Mouse (Mus musculus) heart, postnatal 10 days (tissue): ENCODE data around the gene 1700057G04Rik. TPM values are rescaled to one million over a fixed set of nuclear protein-coding genes. Genes with fewer than 3 reads are reported as not detected.
"Not testable (repeated sequence)": the region's sequence is repeated elsewhere in the genome, so short reads cannot be mapped to it uniquely, and the experiment has no call there.

Source experiments
- DNase-seq, 2 experiments: peaks; one replicate each; pipeline ENCODE4 v3.0.0; 2021
- intact Hi-C: fragments of 180-260 bp; cut with DNase I; formaldehyde crosslinking; loops from one replicate; pipeline ENCODE4 v1.15.1; 2025
- total RNA-seq, 2 experiments: library from RNA; stranded (reverse); gene quantifications; 2 replicates each; pipeline ENCODE4 v1.2.3; 2021

1700057G04Rik gene
- total RNA-seq, 2 experiments from 2014 or later = not detected

GRCm38 (mm10) chr9:92298288-92298687, 10.9 kb upstream of the 1700057G04Rik start:
- intact Hi-C loops = no loop called here

GRCm38 (mm10) chr9:92301213-92301612, 8.0 kb upstream of the 1700057G04Rik start:
- no peak for DNase-seq
- intact Hi-C loops = no loop called here

More at GRCm38 (mm10) chr9:92298288-92298687, 10.9 kb upstream of the 1700057G04Rik start:
- DNase-seq = peak in 1 of 2 experiments; percentile 40

- no peak for DNase-seq
- intact Hi-C loops = no loop called here
These were observed 4.1 kb upstream of the 1700057G04Rik start for GRCm38 (mm10) chr9:92305075-92305474.

GRCm38 (mm10) chr9:92305620-92306220, 3.5 kb upstream of the 1700057G04Rik start:
- no peak for DNase-seq

GRCm38 (mm10) chr9:92316791-92317190, 7.6 kb downstream of the 1700057G04Rik start:
- intact Hi-C loops = no loop called here
- DNase-seq = no peak

More at GRCm38 (mm10) chr9:92305620-92306220, 3.5 kb upstream of the 1700057G04Rik start:
- intact Hi-C loops = no loop called here

GRCm38 (mm10) chr9:92325936-92326335, 16.8 kb downstream of the 1700057G04Rik start:
- not testable (repeated sequence) for DNase-seq

GRCm38 (mm10) chr9:92326813-92327212, 17.6 kb downstream of the 1700057G04Rik start:
- intact Hi-C loops = no loop called here
- no peak for DNase-seq

More at GRCm38 (mm10) chr9:92325936-92326335, 16.8 kb downstream of the 1700057G04Rik start:
- intact Hi-C loops = not testable (repeated sequence)

- intact Hi-C loops = no loop called here
- no peak for DNase-seq
These were observed 22.2 kb downstream of the 1700057G04Rik start for GRCm38 (mm10) chr9:92331383-92331782.

- no peak for DNase-seq
- intact Hi-C loops = no loop called here
These were observed 25.7 kb downstream of the 1700057G04Rik start for GRCm38 (mm10) chr9:92334845-92335244.

GRCm38 (mm10) chr9:92335277-92335818, 26.2 kb downstream of the 1700057G04Rik start:
- intact Hi-C loops = no loop called here
- DNase-seq = no peak

GRCm38 (mm10) chr9:92337063-92337462, 27.9 kb downstream of the 1700057G04Rik start:
- no peak for DNase-seq
- intact Hi-C loops = no loop called here

- intact Hi-C loops = no loop called here
- peak; percentile 63 to 68 for DNase-seq
These were observed 28.5 kb downstream of the 1700057G04Rik start for GRCm38 (mm10) chr9:92337661-92338060.

GRCm38 (mm10) chr9:92338954-92339353, 29.8 kb downstream of the 1700057G04Rik start:
- intact Hi-C loops = no loop called here
- no peak for DNase-seq

GRCm38 (mm10) chr9:92351924-92352323, 42.7 kb downstream of the 1700057G04Rik start:
- no peak for DNase-seq
- intact Hi-C loops = no loop called here

GRCm38 (mm10) chr9:92353306-92353705, 44.1 kb downstream of the 1700057G04Rik start:
- peak; percentile 13 to 44 for DNase-seq
- intact Hi-C loops = no loop called here

GRCm38 (mm10) chr9:92360691-92361310, 51.6 kb downstream of the 1700057G04Rik start:
- DNase-seq = no peak
- intact Hi-C loops = no loop called here

GRCm38 (mm10) chr9:92363478-92363877, 54.3 kb downstream of the 1700057G04Rik start:
- intact Hi-C loops = no loop called here

GRCm38 (mm10) chr9:92368920-92369319, 59.7 kb downstream of the 1700057G04Rik start:
- intact Hi-C loops = no loop called here
- DNase-seq = no peak

More at GRCm38 (mm10) chr9:92363478-92363877, 54.3 kb downstream of the 1700057G04Rik start:
- no peak for DNase-seq

- intact Hi-C loops = loop anchor here (2.0 kb wide), 1 partner anchor 157 kb away; no protein-coding TSS in a partner anchor
- DNase-seq = no peak
These were observed 64.7 kb downstream of the 1700057G04Rik start for GRCm38 (mm10) chr9:92373896-92374295.

GRCm38 (mm10) chr9:92374705-92375199, 65.6 kb downstream of the 1700057G04Rik start:
- peak; percentile 34 to 37 for DNase-seq
- intact Hi-C loops = loop anchor here (2.0 to 5.0 kb wide), 3 partner anchors 82 to 227 kb away; no protein-coding TSS in a partner anchor

- DNase-seq = peak; percentile 16 to 31
- intact Hi-C loops = loop anchor here (2.0 to 5.0 kb wide), 3 partner anchors 83 to 228 kb away; no protein-coding TSS in a partner anchor
These were observed 66.2 kb downstream of the 1700057G04Rik start for GRCm38 (mm10) chr9:92375378-92375777.
